Mouse (Mus musculus) limb, embryonic 11.5 days (tissue): ENCODE measurements at regions not wholly inside any gene's neighbourhood (a gene's known extent, or its start where the extent isn't known, plus 50 kb on each side); places are given as distances from the start of the nearest gene placed in this dataset.

Experiments
- ATAC-seq: fragments of 200-750 bp; cut with Nextera tagmentation; 2 replicates; pipeline ENCODE4 v1.8.0; 2017; ENCODE audit warnings: low read depth; ENCODE audit not compliant: insufficient number of reproducible peaks, low FRiP score, low TSS enrichment
- DNase-seq: peaks from one replicate; pipeline ENCODE4 v3.0.0-alpha.2; 2015; ENCODE audit warnings: low spot score
- H3K27ac ChIP-seq: fragments of 300-500 bp; sonication (generic); replicated peaks from 2 replicates; pipeline ENCODE4 v1.5.1; 2014; ENCODE audit warnings: low read depth, mild to moderate bottlenecking, low read length
- H3K27me3 ChIP-seq: fragments of 300-500 bp; sonication (generic); 2 replicates; pipeline ENCODE4 v1.6.1; 2014; ENCODE audit warnings: mild to moderate bottlenecking, low read length, mixed read lengths; ENCODE audit not compliant: control insufficient read depth, insufficient read depth
- H3K36me3 ChIP-seq: fragments of 300-500 bp; sonication (generic); 2 replicates; pipeline ENCODE4 v1.6.1; 2014; ENCODE audit warnings: mild to moderate bottlenecking, low read length, moderate library complexity, mixed read lengths; ENCODE audit not compliant: control insufficient read depth, insufficient read depth
- H3K4me1 ChIP-seq: fragments of 300-500 bp; sonication (generic); 2 replicates; pipeline ENCODE4 v1.6.1; 2014; ENCODE audit warnings: low read length, mixed read lengths; ENCODE audit not compliant: control insufficient read depth, insufficient read depth
- H3K4me2 ChIP-seq: fragments of 300-500 bp; sonication (generic); 2 replicates; pipeline ENCODE4 v1.6.1; 2014; ENCODE audit warnings: low read depth, mild to moderate bottlenecking, moderate library complexity; ENCODE audit not compliant: severe bottlenecking
- H3K4me3 ChIP-seq: fragments of 300-500 bp; sonication (generic); 2 replicates; pipeline ENCODE4 v1.5.1; 2014; ENCODE audit warnings: low read depth, low read length
- H3K9ac ChIP-seq: fragments of 300-500 bp; sonication (generic); 2 replicates; pipeline ENCODE4 v1.6.1; 2014; ENCODE audit warnings: mild to moderate bottlenecking, low read length
- H3K9me3 ChIP-seq: fragments of 300-500 bp; sonication (generic); 2 replicates; pipeline ENCODE4 v1.6.1; 2016; ENCODE audit warnings: low read length; ENCODE audit not compliant: control insufficient read depth
- WGBS: fragments of 180-500 bp; shearing (Covaris S2); extraction: QIAGEN DNeasy Blood & Tissue Kit; methylation state at CpG from one replicate; pipeline ENCODE4 v1.1.7; 2014; 5-methylcytosine and 5-hydroxymethylcytosine counted together

- Histone ChIP-seq H3K36me3 (no peaks in the 10 kb centered on the region), H3K9me3 (no peaks in the 10 kb centered on the region), H3K4me3 (no peak overlapping the region), H3K9ac (no peak overlapping the region), H3K27me3 (no peaks in the 10 kb centered on the region), H3K4me1 (no peaks in the 10 kb centered on the region), H3K4me2 (no peak overlapping the region), H3K27ac (no peak overlapping the region)
- no peak for ATAC-seq
- WGBS = 84% methylated on average over 3 of the region's 3 CpGs
- no peak for DNase-seq
Observed at GRCm38 (mm10) chr3:115530441-115530840, 184.4 kb downstream of the S1pr1 start.

- Histone ChIP-seq H3K36me3 (no peaks in the 10 kb centered on the region), H3K27ac (no peak overlapping the region), H3K4me2 (no peak overlapping the region), H3K27me3 (no peaks in the 10 kb centered on the region), H3K4me1 (no peaks in the 10 kb centered on the region), H3K9me3 (no peaks in the 10 kb centered on the region), H3K9ac (no peak overlapping the region), H3K4me3 (no peak overlapping the region)
- 54% methylated on average over 4 of the region's 4 CpGs for WGBS
- DNase-seq (no peak), ATAC-seq (no peak)
Observed at GRCm38 (mm10) chr3:115529918-115530317, 185.0 kb downstream of the S1pr1 start.

GRCm38 (mm10) chr3:115523515-115523914 is 191.4 kb downstream of the S1pr1 start:
- Histone ChIP-seq H3K9ac (no peak overlapping the region), H3K36me3 (no peaks in the 10 kb centered on the region), H3K4me2 (no peak overlapping the region), H3K9me3 (no peaks in the 10 kb centered on the region), H3K4me3 (no peak overlapping the region), H3K27ac (no peak overlapping the region), H3K27me3 (no peaks in the 10 kb centered on the region), H3K4me1 (no peaks in the 10 kb centered on the region)
- no peak for ATAC-seq
- 81% methylated on average over 2 of the region's 2 CpGs for WGBS
- DNase-seq = no peak

GRCm38 (mm10) chr3:115515645-115516044 is 199.2 kb downstream of the S1pr1 start:
- ATAC-seq (no peak), DNase-seq (no peak)
- Histone ChIP-seq H3K4me3 (no peak overlapping the region), H3K4me1 (no peaks in the 10 kb centered on the region), H3K27ac (no peak overlapping the region), H3K27me3 (no peaks in the 10 kb centered on the region), H3K9me3 (no peaks in the 10 kb centered on the region), H3K4me2 (no peak overlapping the region), H3K36me3 (no peaks in the 10 kb centered on the region), H3K9ac (no peak overlapping the region)
- 88% methylated on average over 4 of the region's 4 CpGs for WGBS

- 95% methylated on average over 4 of the region's 4 CpGs for WGBS
- H3K36me3 ChIP-seq = no peaks in the 10 kb centered on the region
- H3K27ac ChIP-seq = no peak overlapping the region
- ATAC-seq = no peak
- H3K4me2 ChIP-seq = no peak overlapping the region
- no peaks in the 10 kb centered on the region for H3K27me3 ChIP-seq
- no peaks in the 10 kb centered on the region for H3K9me3 ChIP-seq
- H3K4me1 ChIP-seq = no peaks in the 10 kb centered on the region
- no peak overlapping the region for H3K4me3 ChIP-seq
- no peak for DNase-seq
- H3K9ac ChIP-seq = no peak overlapping the region
Observed at GRCm38 (mm10) chr3:115509658-115510057, 205.2 kb downstream of the S1pr1 start.

- no peaks in the 10 kb centered on the region for H3K9me3 ChIP-seq
- H3K36me3 ChIP-seq = no peaks in the 10 kb centered on the region
- no peaks in the 10 kb centered on the region for H3K4me1 ChIP-seq
- DNase-seq (no peak), ATAC-seq (no peak)
- no peak overlapping the region for H3K4me3 ChIP-seq
- no peak overlapping the region for H3K27ac ChIP-seq
- H3K27me3 ChIP-seq = no peaks in the 10 kb centered on the region
- H3K9ac ChIP-seq = no peak overlapping the region
- no peak overlapping the region for H3K4me2 ChIP-seq
- 80% methylated on average over 1 of the region's 1 CpGs for WGBS
Observed at GRCm38 (mm10) chr3:115497420-115497819, 217.5 kb downstream of the S1pr1 start.

GRCm38 (mm10) chr3:115496110-115496509 is 218.8 kb downstream of the S1pr1 start:
- Histone ChIP-seq H3K27me3 (no peaks in the 10 kb centered on the region), H3K4me2 (no peak overlapping the region), H3K4me1 (no peaks in the 10 kb centered on the region), H3K36me3 (no peaks in the 10 kb centered on the region), H3K4me3 (no peak overlapping the region), H3K9me3 (no peaks in the 10 kb centered on the region), H3K27ac (no peak overlapping the region), H3K9ac (no peak overlapping the region)
- no peak for DNase-seq
- WGBS = 81% methylated on average over 3 of the region's 3 CpGs
- no peak for ATAC-seq

GRCm38 (mm10) chr3:115495692-115496091 is 219.2 kb downstream of the S1pr1 start:
- no peak overlapping the region for H3K27ac ChIP-seq
- no peak for ATAC-seq
- H3K4me3 ChIP-seq = no peak overlapping the region
- DNase-seq = no peak
- H3K4me1 ChIP-seq = no peaks in the 10 kb centered on the region
- no peaks in the 10 kb centered on the region for H3K27me3 ChIP-seq
- H3K9me3 ChIP-seq = no peaks in the 10 kb centered on the region
- no peak overlapping the region for H3K4me2 ChIP-seq
- no peak overlapping the region for H3K9ac ChIP-seq
- H3K36me3 ChIP-seq = no peaks in the 10 kb centered on the region

- WGBS = 89% methylated on average over 4 of the region's 4 CpGs
- ATAC-seq = no peak
Observed at GRCm38 (mm10) chr3:115468980-115469379, 245.9 kb downstream of the S1pr1 start.

More at GRCm38 (mm10) chr3:115468980-115469379, 245.9 kb downstream of the S1pr1 start:
- H3K27me3 ChIP-seq = no peaks in the 10 kb centered on the region
- H3K9me3 ChIP-seq = no peaks in the 10 kb centered on the region
- no peaks in the 10 kb centered on the region for H3K36me3 ChIP-seq
- no peaks in the 10 kb centered on the region for H3K4me1 ChIP-seq
- no peak overlapping the region for H3K9ac ChIP-seq
- DNase-seq = no peak
- H3K4me3 ChIP-seq = no peak overlapping the region
- H3K4me2 ChIP-seq = no peak overlapping the region
- H3K27ac ChIP-seq = no peak overlapping the region
